Mouse (Mus musculus) spleen, adult 2 months (tissue): ENCODE measurements around the gene Homer3.

ENCODE experiments used
- CTCF ChIP-seq: fragments of 200-500 bp; IDR thresholded peaks from 2 replicates; pipeline ENCODE4 v1.5.1; 2011; ENCODE audit warnings: mild to moderate bottlenecking, inconsistent platforms; ENCODE audit not compliant: insufficient read depth, insufficient read length, insufficient replicate concordance; ENCODE audit errors: extremely low read depth
- POLR2A ChIP-seq: fragments of 200-500 bp; IDR thresholded peaks from 2 replicates; pipeline ENCODE4 v1.6.1; 2011; ENCODE audit warnings: low read depth, low read length, inconsistent platforms

- no peak for TF ChIP-seq POLR2A
- TF ChIP-seq CTCF = no peak
Measured at GRCm38 (mm10) chr8:70302901-70303300, 20.3 kb downstream of the Homer3 start.
